Mouse (Mus musculus): ENCODE data around the gene Fat1. TPM values are rescaled to one million over a fixed set of nuclear protein-coding genes. Genes with fewer than 3 reads are reported as not detected.

The Fat1 gene
- total and polyA plus RNA-seq, 3 experiments: under 0.01 TPM; not detected in 2

GRCm38 (mm10) chr8:44998681-44999277 lies 63.5 kb downstream of the Fat1 start:
- no peak for TF ChIP-seq TAL1 (IDR thresholded peaks at IDR 0.05; ENCODE audit: low read length)
- no peak for TF ChIP-seq CTCF (IDR thresholded peaks at IDR 0.05 in 2 of 3, conservative IDR thresholded peaks at IDR 0.05 in 1 of 3; ENCODE audit: control insufficient read depth in 1 of 3, insufficient read depth in 1 of 3, low read depth in 2 of 3, low read length in 3 of 3, poor library complexity in 1 of 3, severe bottlenecking in 1 of 3)
- TF ChIP-seq NRF1 (IDR thresholded peaks at IDR 0.05; ENCODE audit: insufficient read depth, low read depth, low read length, poor library complexity, severe bottlenecking): no peak
- TF ChIP-seq TCF12 (IDR thresholded peaks at IDR 0.05; ENCODE audit: low read depth, low read length): no peak
- TF ChIP-seq ZNF384 (IDR thresholded peaks at IDR 0.05; ENCODE audit: low read depth, low read length): no peak
- TF ChIP-seq UBTF (IDR thresholded peaks at IDR 0.05; ENCODE audit: borderline replicate concordance, insufficient read depth, low read depth, low read length): no peak
- no peak for TF ChIP-seq RCOR1 (IDR thresholded peaks at IDR 0.05; ENCODE audit: low read depth, low read length)
- DNase-seq (ENCODE audit: low read depth, low spot score): no peak

GRCm38 (mm10) chr8:45001577-45002197 lies 66.4 kb downstream of the Fat1 start:
- Histone ChIP-seq H3K9ac (ENCODE audit: control insufficient read depth, low read depth, low read length, poor library complexity, severe bottlenecking) (no peak overlapping the region), H3K9me3 (replicated peaks; ENCODE audit: insufficient read depth, low read length) (no peaks in the 10 kb centered on the region), H3K27me3 (ENCODE audit: control insufficient read depth in 1 of 2, insufficient read depth in 2 of 2, low read length in 2 of 2) (no peaks in the 10 kb centered on the region), H3K27ac (ENCODE audit: control insufficient read depth, low read depth, low read length) (no peak overlapping the region), H3K36me3 (ENCODE audit: control insufficient read depth in 1 of 2, insufficient read depth in 2 of 2, low read length in 2 of 2) (no peaks in the 10 kb centered on the region), H3K4me3 (ENCODE audit: control insufficient read depth in 1 of 2, insufficient read depth in 1 of 2, low read depth in 2 of 2, low read length in 2 of 2) (no peak overlapping the region), H3K79me2 (ENCODE audit: control insufficient read depth, insufficient read depth, low read length, poor library complexity) (no peaks in the 10 kb centered on the region), H3K4me1 (ENCODE audit: control insufficient read depth in 1 of 2, insufficient read depth in 2 of 2, low read length in 2 of 2) (no peaks in the 10 kb centered on the region)
- DNase-seq (ENCODE audit: low read depth, low spot score): no peak
- TF ChIP-seq MAZ (IDR thresholded peaks at IDR 0.05; ENCODE audit: low read depth, low read length): no peak
- no peak for TF ChIP-seq ZKSCAN1 (IDR thresholded peaks at IDR 0.05; ENCODE audit: low read depth, low read length)
- TF ChIP-seq MYC (IDR thresholded peaks at IDR 0.05; ENCODE audit: low read depth, low read length): no peak
- no peak for TF ChIP-seq MYB (IDR thresholded peaks at IDR 0.05; ENCODE audit: low read depth, low read length)
- TF ChIP-seq NRF1 (IDR thresholded peaks at IDR 0.05; ENCODE audit: insufficient read depth, low read depth, low read length, poor library complexity, severe bottlenecking): no peak

More at GRCm38 (mm10) chr8:44998681-44999277, 63.5 kb downstream of the Fat1 start:
- no peaks in the 10 kb centered on the region for H3K27me3 ChIP-seq (ENCODE audit: control insufficient read depth in 1 of 2, insufficient read depth in 2 of 2, low read length in 2 of 2)
- H3K4me1 ChIP-seq (ENCODE audit: control insufficient read depth in 1 of 2, insufficient read depth in 2 of 2, low read length in 2 of 2): no peaks in the 10 kb centered on the region
- H3K36me3 ChIP-seq (ENCODE audit: control insufficient read depth in 1 of 2, insufficient read depth in 2 of 2, low read length in 2 of 2): no peaks in the 10 kb centered on the region
- no peak overlapping the region for H3K27ac ChIP-seq (ENCODE audit: control insufficient read depth, low read depth, low read length)
- no peaks in the 10 kb centered on the region for H3K79me2 ChIP-seq (ENCODE audit: control insufficient read depth, insufficient read depth, low read length, poor library complexity)
- H3K4me3 ChIP-seq (ENCODE audit: control insufficient read depth in 1 of 2, insufficient read depth in 1 of 2, low read depth in 2 of 2, low read length in 2 of 2): no peak overlapping the region
- no peak overlapping the region for H3K9ac ChIP-seq (ENCODE audit: control insufficient read depth, low read depth, low read length, poor library complexity, severe bottlenecking)
- H3K9me3 ChIP-seq (replicated peaks; ENCODE audit: insufficient read depth, low read length): no peaks in the 10 kb centered on the region

GRCm38 (mm10) chr8:45002686-45003085 lies 67.4 kb downstream of the Fat1 start:
- Histone ChIP-seq H3K4me3 (ENCODE audit: control insufficient read depth in 1 of 2, insufficient read depth in 1 of 2, low read depth in 2 of 2, low read length in 2 of 2) (no peak overlapping the region), H3K27me3 (ENCODE audit: control insufficient read depth in 1 of 2, insufficient read depth in 2 of 2, low read length in 2 of 2) (no peaks in the 10 kb centered on the region), H3K4me1 (ENCODE audit: control insufficient read depth in 1 of 2, insufficient read depth in 2 of 2, low read length in 2 of 2) (no peaks in the 10 kb centered on the region), H3K9me3 (replicated peaks; ENCODE audit: insufficient read depth, low read length) (no peaks in the 10 kb centered on the region), H3K27ac (ENCODE audit: control insufficient read depth, low read depth, low read length) (no peak overlapping the region), H3K79me2 (ENCODE audit: control insufficient read depth, insufficient read depth, low read length, poor library complexity) (no peaks in the 10 kb centered on the region), H3K9ac (ENCODE audit: control insufficient read depth, low read depth, low read length, poor library complexity, severe bottlenecking) (no peak overlapping the region), H3K36me3 (ENCODE audit: control insufficient read depth in 1 of 2, insufficient read depth in 2 of 2, low read length in 2 of 2) (no peaks in the 10 kb centered on the region)
- no peak for DNase-seq (ENCODE audit: low read depth, low spot score)
- TF ChIP-seq MAX (IDR thresholded peaks at IDR 0.05; ENCODE audit: low read length) (no peak), MXI1 (IDR thresholded peaks at IDR 0.05; ENCODE audit: low read depth, low read length) (no peak), CHD1 (IDR thresholded peaks at IDR 0.05; ENCODE audit: low read depth, low read length) (no peak), POLR2A (IDR thresholded peaks at IDR 0.05; ENCODE audit: control insufficient read depth in 1 of 2, insufficient read depth in 1 of 2, low read depth in 1 of 2, low read length in 2 of 2, poor library complexity in 1 of 2) (no peak), POLR2AphosphoS5 (IDR thresholded peaks at IDR 0.05; ENCODE audit: borderline replicate concordance, low read depth, low read length) (no peak), SIN3A (IDR thresholded peaks at IDR 0.05; ENCODE audit: low read length) (no peak), JUND (IDR thresholded peaks at IDR 0.05; ENCODE audit: low read depth, low read length) (no peak), BHLHE40 (IDR thresholded peaks at IDR 0.05; ENCODE audit: borderline replicate concordance, low read depth, low read length) (no peak), RCOR1 (IDR thresholded peaks at IDR 0.05; ENCODE audit: low read depth, low read length) (no peak), EP300 (IDR thresholded peaks at IDR 0.05; ENCODE audit: low read depth in 1 of 2, low read length in 2 of 2) (no peak), TBP (IDR thresholded peaks at IDR 0.05; ENCODE audit: low read depth, low read length) (no peak), NELFE (IDR thresholded peaks at IDR 0.05; ENCODE audit: low read depth, low read length) (no peak), USF1 (IDR thresholded peaks at IDR 0.05; ENCODE audit: low read depth, low read length) (no peak), MYB (IDR thresholded peaks at IDR 0.05; ENCODE audit: low read depth, low read length) (no peak), ETS1 (IDR thresholded peaks at IDR 0.05; ENCODE audit: low read depth, low read length) (no peak), ZKSCAN1 (IDR thresholded peaks at IDR 0.05; ENCODE audit: low read depth, low read length) (no peak), TCF12 (IDR thresholded peaks at IDR 0.05; ENCODE audit: low read depth, low read length) (no peak), POLR2AphosphoS2 (IDR thresholded peaks at IDR 0.05; ENCODE audit: low read length) (no peak)
